Mouse (Mus musculus): ENCODE measurements around the gene Map3k19. TPM values are rescaled to one million over a fixed set of nuclear protein-coding genes. Genes with fewer than 3 reads are reported as not detected.

The Map3k19 gene
- polyA plus RNA-seq, 1 experiment from 2014 or later, result 0.88 TPM

DNA sequence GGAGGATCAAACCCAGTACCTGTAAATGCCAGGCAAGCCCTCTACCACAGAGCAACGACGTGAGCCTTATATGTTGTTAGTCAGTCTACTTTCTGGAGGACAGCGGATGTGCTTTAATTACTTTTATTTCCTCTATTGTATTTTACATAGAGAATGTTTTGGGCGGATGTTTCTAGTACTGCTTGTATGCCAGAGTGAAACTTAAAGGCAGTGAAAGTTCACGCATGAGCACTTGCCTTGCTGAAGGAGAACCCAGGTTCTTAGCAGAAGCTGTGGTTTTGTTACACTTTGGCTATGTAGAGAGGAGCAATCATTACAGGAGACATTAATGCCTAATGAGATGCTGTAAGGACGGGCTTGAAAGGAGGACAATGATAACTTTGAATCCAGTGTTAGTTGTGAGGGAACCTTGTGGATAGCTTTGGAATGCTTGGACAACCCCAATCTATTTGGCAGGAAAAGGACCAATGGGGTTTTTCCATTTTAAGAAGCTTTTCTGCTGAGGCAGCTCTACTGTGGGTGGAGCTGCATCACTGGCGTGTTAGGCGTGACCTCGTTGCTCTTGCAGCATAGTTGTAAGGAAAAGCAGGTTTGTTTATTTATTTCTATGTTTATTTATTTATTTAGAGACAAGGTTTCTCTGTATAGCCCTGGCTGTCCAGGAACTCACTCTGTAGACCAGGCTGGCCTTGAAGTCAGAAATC lies 4.3 kb upstream of the Map3k19 start:
- Histone ChIP-seq H3K36me3 (ENCODE audit: control insufficient read depth, insufficient read depth, low read length) (no peaks in the 10 kb centered on the region), H3K9me3 (ENCODE audit: control insufficient read depth, low read length) (no peaks in the 10 kb centered on the region), H3K4me2 (ENCODE audit: low read depth, low read length) (no peak overlapping the region), H3K27me3 (ENCODE audit: control insufficient read depth, insufficient read depth, low read length) (no peaks in the 10 kb centered on the region), H3K4me3 (ENCODE audit: low read depth, low read length) (no peak overlapping the region), H3K9ac (replicated peaks; ENCODE audit: low read depth, low read length) (no peak overlapping the region), H3K4me1 (ENCODE audit: control insufficient read depth, insufficient read depth, low read length) (no peaks in the 10 kb centered on the region), H3K27ac (ENCODE audit: low read depth, low read length) (no peak overlapping the region)
- ATAC-seq (ENCODE audit: low read depth), result no peak
- WGBS, result 90% methylated on average over 9 of the region's 9 CpGs

GRCm38 (mm10) chr1:127850075-127850610 lies 4.7 kb downstream of the Map3k19 start:
- H3K4me1 ChIP-seq (ENCODE audit: control insufficient read depth, insufficient read depth, low read length), result no peaks in the 10 kb centered on the region
- H3K36me3 ChIP-seq (ENCODE audit: control insufficient read depth, insufficient read depth, low read length), result no peaks in the 10 kb centered on the region
- H3K4me2 ChIP-seq (ENCODE audit: low read depth, low read length), result no peak overlapping the region
- no peak overlapping the region for H3K27ac ChIP-seq (ENCODE audit: low read depth, low read length)
- ATAC-seq (ENCODE audit: low read depth), result no peak
- no peak overlapping the region for H3K4me3 ChIP-seq (ENCODE audit: low read depth, low read length)
- H3K9ac ChIP-seq (replicated peaks; ENCODE audit: low read depth, low read length), result no peak overlapping the region
- H3K9me3 ChIP-seq (ENCODE audit: control insufficient read depth, low read length), result no peaks in the 10 kb centered on the region; the same call in 1 of the 2 replicates
- WGBS, result 82% methylated on average over 7 of the region's 7 CpGs
- H3K27me3 ChIP-seq (ENCODE audit: control insufficient read depth, insufficient read depth, low read length), result no peaks in the 10 kb centered on the region

GRCm38 (mm10) chr1:127845472-127845871 lies 9.4 kb downstream of the Map3k19 start:
- Histone ChIP-seq H3K27me3 (ENCODE audit: control insufficient read depth, insufficient read depth, low read length) (no peaks in the 10 kb centered on the region), H3K4me3 (ENCODE audit: low read depth, low read length) (no peak overlapping the region), H3K27ac (ENCODE audit: low read depth, low read length) (no peak overlapping the region), H3K4me1 (ENCODE audit: control insufficient read depth, insufficient read depth, low read length) (no peaks in the 10 kb centered on the region), H3K4me2 (ENCODE audit: low read depth, low read length) (no peak overlapping the region), H3K9ac (replicated peaks; ENCODE audit: low read depth, low read length) (no peak overlapping the region), H3K9me3 (ENCODE audit: control insufficient read depth, low read length) (no peaks in the 10 kb centered on the region), H3K36me3 (ENCODE audit: control insufficient read depth, insufficient read depth, low read length) (no peaks in the 10 kb centered on the region)
- WGBS, result 92% methylated on average over 5 of the region's 5 CpGs
- ATAC-seq (ENCODE audit: low read depth), result no peak

GRCm38 (mm10) chr1:127838602-127839001 lies 16.2 kb downstream of the Map3k19 start:
- Histone ChIP-seq H3K27ac (ENCODE audit: low read depth, low read length) (no peak overlapping the region), H3K4me1 (ENCODE audit: control insufficient read depth, insufficient read depth, low read length) (no peaks in the 10 kb centered on the region), H3K27me3 (ENCODE audit: control insufficient read depth, insufficient read depth, low read length) (no peaks in the 10 kb centered on the region), H3K4me3 (ENCODE audit: low read depth, low read length) (no peak overlapping the region), H3K9ac (replicated peaks; ENCODE audit: low read depth, low read length) (no peak overlapping the region), H3K4me2 (ENCODE audit: low read depth, low read length) (no peak overlapping the region), H3K36me3 (ENCODE audit: control insufficient read depth, insufficient read depth, low read length) (no peaks in the 10 kb centered on the region), H3K9me3 (ENCODE audit: control insufficient read depth, low read length) (no peaks in the 10 kb centered on the region)
- ATAC-seq (ENCODE audit: low read depth), result no peak
- 74% methylated on average over 1 of the region's 1 CpGs for WGBS

GRCm38 (mm10) chr1:127836619-127837018 lies 18.2 kb downstream of the Map3k19 start:
- no peak overlapping the region for H3K9ac ChIP-seq (replicated peaks; ENCODE audit: low read depth, low read length)
- 32% methylated on average over 4 of the region's 4 CpGs for WGBS
- no peaks in the 10 kb centered on the region for H3K9me3 ChIP-seq (ENCODE audit: control insufficient read depth, low read length)
- no peaks in the 10 kb centered on the region for H3K4me1 ChIP-seq (ENCODE audit: control insufficient read depth, insufficient read depth, low read length)
- no peak overlapping the region for H3K4me2 ChIP-seq (ENCODE audit: low read depth, low read length)
- H3K27me3 ChIP-seq (ENCODE audit: control insufficient read depth, insufficient read depth, low read length), result no peaks in the 10 kb centered on the region
- no peak overlapping the region for H3K27ac ChIP-seq (ENCODE audit: low read depth, low read length)
- no peak overlapping the region for H3K4me3 ChIP-seq (ENCODE audit: low read depth, low read length)
- no peaks in the 10 kb centered on the region for H3K36me3 ChIP-seq (ENCODE audit: control insufficient read depth, insufficient read depth, low read length)
- ATAC-seq (ENCODE audit: low read depth), result no peak

DNA sequence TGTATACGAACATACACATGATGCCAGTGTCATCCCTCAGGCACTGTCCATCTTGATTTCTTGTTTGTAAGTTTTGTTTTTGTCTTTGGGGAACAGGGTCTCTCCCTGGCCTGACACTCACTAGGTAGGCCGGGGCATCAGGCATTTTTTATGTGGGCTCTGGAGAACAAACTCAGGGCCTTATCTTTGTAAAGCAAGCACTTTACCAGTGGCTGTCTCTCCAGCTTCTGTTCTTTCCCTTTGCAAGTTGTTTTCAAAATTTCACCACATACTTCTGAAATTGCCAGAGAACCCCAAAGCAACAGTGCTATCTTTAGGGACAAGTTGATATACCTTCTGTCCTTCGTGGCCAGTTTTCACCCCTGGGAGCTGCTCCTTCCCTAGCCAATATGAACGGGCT lies 20.6 kb downstream of the Map3k19 start:
- Histone ChIP-seq H3K27me3 (ENCODE audit: control insufficient read depth, insufficient read depth, low read length) (no peaks in the 10 kb centered on the region), H3K27ac (ENCODE audit: low read depth, low read length) (no peak overlapping the region), H3K9me3 (ENCODE audit: control insufficient read depth, low read length) (no peaks in the 10 kb centered on the region), H3K4me2 (ENCODE audit: low read depth, low read length) (no peak overlapping the region), H3K9ac (replicated peaks; ENCODE audit: low read depth, low read length) (no peak overlapping the region), H3K4me1 (ENCODE audit: control insufficient read depth, insufficient read depth, low read length) (no peaks in the 10 kb centered on the region), H3K36me3 (ENCODE audit: control insufficient read depth, insufficient read depth, low read length) (no peaks in the 10 kb centered on the region), H3K4me3 (ENCODE audit: low read depth, low read length) (no peak overlapping the region)
- 75% methylated on average over 4 of the region's 4 CpGs for WGBS
- no peak for ATAC-seq (ENCODE audit: low read depth)

GRCm38 (mm10) chr1:127833714-127834113 lies 21.1 kb downstream of the Map3k19 start:
- no peak overlapping the region for H3K4me3 ChIP-seq (ENCODE audit: low read depth, low read length)
- H3K4me2 ChIP-seq (ENCODE audit: low read depth, low read length), result no peak overlapping the region
- H3K27ac ChIP-seq (ENCODE audit: low read depth, low read length), result no peak overlapping the region
- no peaks in the 10 kb centered on the region for H3K36me3 ChIP-seq (ENCODE audit: control insufficient read depth, insufficient read depth, low read length)
- no peaks in the 10 kb centered on the region for H3K27me3 ChIP-seq (ENCODE audit: control insufficient read depth, insufficient read depth, low read length)
- 72% methylated on average over 2 of the region's 2 CpGs for WGBS
- no peak for ATAC-seq (ENCODE audit: low read depth)
- H3K9ac ChIP-seq (replicated peaks; ENCODE audit: low read depth, low read length), result no peak overlapping the region
- no peaks in the 10 kb centered on the region for H3K9me3 ChIP-seq (ENCODE audit: control insufficient read depth, low read length)
- H3K4me1 ChIP-seq (ENCODE audit: control insufficient read depth, insufficient read depth, low read length), result no peaks in the 10 kb centered on the region

GRCm38 (mm10) chr1:127830215-127830921 lies 24.5 kb downstream of the Map3k19 start:
- Histone ChIP-seq H3K4me1 (ENCODE audit: control insufficient read depth, insufficient read depth, low read length) (no peaks in the 10 kb centered on the region), H3K27me3 (ENCODE audit: control insufficient read depth, insufficient read depth, low read length) (no peaks in the 10 kb centered on the region), H3K36me3 (ENCODE audit: control insufficient read depth, insufficient read depth, low read length) (no peaks in the 10 kb centered on the region), H3K4me2 (ENCODE audit: low read depth, low read length) (no peak overlapping the region), H3K4me3 (ENCODE audit: low read depth, low read length) (no peak overlapping the region), H3K9ac (replicated peaks; ENCODE audit: low read depth, low read length) (no peak overlapping the region), H3K9me3 (ENCODE audit: control insufficient read depth, low read length) (no peaks in the 10 kb centered on the region), H3K27ac (ENCODE audit: low read depth, low read length) (no peak overlapping the region)
- no peak for ATAC-seq (ENCODE audit: low read depth)
- 87% methylated on average over 13 of the region's 13 CpGs for WGBS

DNA sequence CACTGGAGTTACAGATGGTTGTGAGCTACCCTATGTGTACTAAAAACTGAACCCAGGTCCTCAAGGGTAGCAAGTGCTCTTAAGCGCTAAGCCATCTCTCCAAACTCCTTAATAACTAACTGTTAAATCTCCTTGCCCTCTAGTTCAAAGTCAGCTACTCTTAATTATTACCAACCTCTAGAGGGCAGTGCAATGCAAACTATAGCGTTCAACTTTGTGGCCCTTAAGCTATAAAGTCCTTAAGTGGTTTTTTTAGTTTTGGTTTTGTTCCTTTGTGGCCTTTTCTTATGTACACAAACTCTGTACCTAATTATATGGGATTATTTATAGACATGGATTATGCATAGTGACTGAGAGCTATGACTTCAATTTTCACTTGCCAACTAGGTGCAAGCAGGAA lies 27.5 kb downstream of the Map3k19 start:
- H3K4me1 ChIP-seq (ENCODE audit: control insufficient read depth, insufficient read depth, low read length), result no peaks in the 10 kb centered on the region
- H3K27me3 ChIP-seq (ENCODE audit: control insufficient read depth, insufficient read depth, low read length), result no peaks in the 10 kb centered on the region
- H3K4me3 ChIP-seq (ENCODE audit: low read depth, low read length), result no peak overlapping the region
- H3K36me3 ChIP-seq (ENCODE audit: control insufficient read depth, insufficient read depth, low read length), result no peaks in the 10 kb centered on the region
- no peak overlapping the region for H3K27ac ChIP-seq (ENCODE audit: low read depth, low read length)
- WGBS, result 30% methylated on average over 2 of the region's 2 CpGs
- no peak; the same call in 1 of the 2 replicates for ATAC-seq (ENCODE audit: low read depth)
- H3K4me2 ChIP-seq (ENCODE audit: low read depth, low read length), result no peak overlapping the region
- no peaks in the 10 kb centered on the region for H3K9me3 ChIP-seq (ENCODE audit: control insufficient read depth, low read length)
- H3K9ac ChIP-seq (replicated peaks; ENCODE audit: low read depth, low read length), result no peak overlapping the region

All from neural tube, embryonic 14.5 days (tissue).